Mouse (Mus musculus) liver, embryonic 14.5 days (tissue): Measurements from ENCODE around the gene Fgf10. TPM values are rescaled to one million over a fixed set of nuclear protein-coding genes. Genes with fewer than 3 reads are reported as not detected.

Source experiments
- ATAC-seq: fragments of 200-750 bp; cut with Nextera tagmentation; 2 replicates; pipeline ENCODE4 v1.8.0; 2017; ENCODE audit warnings: moderate number of reproducible peaks, mild to moderate bottlenecking, moderate library complexity; ENCODE audit not compliant: insufficient read depth
- DNase-seq, 3 experiments: peaks; one replicate each; pipeline ENCODE4 v3.0.0-alpha.2; 2012 to 2013; ENCODE audit warnings: low read depth in 3 of 3, low spot score in 3 of 3
- H3K27ac ChIP-seq: fragments of 300-500 bp; sonication (generic); 2 replicates; pipeline ENCODE4 v1.5.1; 2014; ENCODE audit warnings: moderate library complexity, mild to moderate bottlenecking, control low read depth, inconsistent platforms
- H3K27me3 ChIP-seq: fragments of 300-500 bp; sonication (generic); 2 replicates; pipeline ENCODE4 v1.6.1; 2014; ENCODE audit warnings: mild to moderate bottlenecking, low read length, moderate library complexity; ENCODE audit not compliant: control insufficient read depth, insufficient read depth
- H3K36me3 ChIP-seq: fragments of 300-500 bp; sonication (generic); replicated peaks from 2 replicates; pipeline ENCODE4 v1.6.1; 2014; ENCODE audit warnings: low read depth; ENCODE audit not compliant: control insufficient read depth, insufficient read depth
- H3K4me1 ChIP-seq, 2 experiments: fragments of 200-500 bp in 1 of 2; fragments of 300-500 bp in 1 of 2; sonication (generic) in 1 of 2; replicated peaks; 2 replicates each; pipeline ENCODE4 v1.6.1; 2012 to 2014; ENCODE audit warnings: antibody characterized with exemption in 1 of 2, inconsistent platforms in 1 of 2, low read length in 1 of 2; ENCODE audit not compliant: control insufficient read depth in 2 of 2, insufficient read depth in 2 of 2
- H3K4me2 ChIP-seq: fragments of 300-500 bp; sonication (generic); 2 replicates; pipeline ENCODE4 v1.6.1; 2014; ENCODE audit warnings: low read depth, mild to moderate bottlenecking, control low read depth, moderate library complexity
- H3K4me3 ChIP-seq, 2 experiments: fragments of 200-500 bp in 1 of 2; fragments of 300-500 bp in 1 of 2; sonication (generic) in 1 of 2; 2 replicates each; pipeline ENCODE4 v1.5.1; 2012 to 2014; ENCODE audit warnings: low read depth in 2 of 2, low read length in 2 of 2, mild to moderate bottlenecking in 2 of 2, control low read depth in 1 of 2, inconsistent platforms in 1 of 2, moderate library complexity in 1 of 2; ENCODE audit not compliant: insufficient read depth in 1 of 2
- H3K9ac ChIP-seq: fragments of 300-500 bp; sonication (generic); replicated peaks from 2 replicates; pipeline ENCODE4 v1.6.1; 2014; ENCODE audit warnings: mild to moderate bottlenecking, control low read depth, moderate library complexity
- H3K9me3 ChIP-seq: fragments of 300-500 bp; sonication (generic); 2 replicates; pipeline ENCODE4 v1.6.1; 2016; ENCODE audit warnings: low read length, mixed read lengths; ENCODE audit not compliant: control insufficient read depth
- CTCF ChIP-seq: IDR thresholded peaks from 2 replicates; pipeline ENCODE4 v1.5.1; 2016; ENCODE audit warnings: antibody characterized with exemption, low read depth, control low read depth
- EP300 ChIP-seq: IDR thresholded peaks from 2 replicates; pipeline ENCODE4 v1.6.1; 2016; ENCODE audit warnings: antibody characterized with exemption, low read depth
- WGBS: fragments of 180-500 bp; shearing (Covaris S2); extraction: QIAGEN DNeasy Blood & Tissue Kit; methylation state at CpG from one replicate; pipeline ENCODE4 v1.1.7; 2014; ENCODE audit not compliant: insufficient replicate concordance; 5-methylcytosine and 5-hydroxymethylcytosine counted together
- polyA plus RNA-seq, 2 experiments: library from polyadenylated mRNA; depleted of rRNA in 1 of 2; stranded (reverse) in 1 of 2; unstranded in 1 of 2; fragments of >200 nt; fragmentation: Nextera tagmentation in 1 of 2; extraction: Ambion mirVana in 1 of 2; gene quantifications; 2 replicates each; pipeline versions ENCODE4 v1.2.1 to v1.2.3; 2012 to 2014

Fgf10 gene
- polyA plus RNA-seq, 2 experiments, result 0.04 to 0.08 TPM

GRCm38 (mm10) chr13:118664901-118665300 lies 4.7 kb upstream of the Fgf10 start:
- H3K27me3 ChIP-seq, result no peaks in the 10 kb centered on the region
- no peak overlapping the region for H3K9ac ChIP-seq
- H3K4me1 ChIP-seq, result no peaks in the 10 kb centered on the region
- no peaks in the 10 kb centered on the region for H3K9me3 ChIP-seq
- no peak overlapping the region for H3K4me3 ChIP-seq
- WGBS, result 55% methylated on average over 2 of the region's 2 CpGs
- no peaks in the 10 kb centered on the region for H3K36me3 ChIP-seq
- H3K27ac ChIP-seq, result no peak overlapping the region
- H3K4me2 ChIP-seq, result no peak overlapping the region
- no peak for DNase-seq
- no peak for TF ChIP-seq CTCF
- TF ChIP-seq EP300, result no peak
- ATAC-seq, result no peak

DNA sequence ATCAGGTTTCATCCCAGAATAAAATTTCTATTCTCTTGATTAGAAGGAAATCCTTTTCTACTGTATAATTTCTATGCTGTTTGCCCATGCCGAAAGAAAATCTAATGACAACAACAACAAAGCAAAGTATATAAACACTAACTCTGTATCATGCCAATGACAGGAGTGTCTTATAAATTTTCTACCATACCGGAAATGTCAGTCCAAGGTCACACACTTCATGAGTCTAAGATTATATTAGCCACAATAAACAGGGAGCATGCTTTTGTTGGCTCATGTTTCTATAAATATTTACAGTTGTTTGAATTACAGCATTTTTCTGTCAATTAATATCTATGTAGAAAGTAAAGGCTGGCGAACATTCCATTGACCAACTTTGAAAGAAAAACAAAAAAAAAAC lies 9.6 kb downstream of the Fgf10 start:
- H3K27ac ChIP-seq, result no peak overlapping the region
- no peaks in the 10 kb centered on the region for H3K9me3 ChIP-seq
- TF ChIP-seq CTCF, result no peak
- no peak for TF ChIP-seq EP300
- H3K4me1 ChIP-seq, result no peaks in the 10 kb centered on the region
- no peaks in the 10 kb centered on the region for H3K27me3 ChIP-seq
- H3K36me3 ChIP-seq, result no peaks in the 10 kb centered on the region
- H3K4me3 ChIP-seq, result no peak overlapping the region
- ATAC-seq (no peak), DNase-seq (no peak)
- no peak overlapping the region for H3K4me2 ChIP-seq
- no peak overlapping the region for H3K9ac ChIP-seq
- WGBS, result 63% methylated on average over 3 of the region's 3 CpGs

- Histone ChIP-seq H3K4me2 (no peak overlapping the region), H3K27me3 (no peaks in the 10 kb centered on the region), H3K9me3 (no peaks in the 10 kb centered on the region), H3K9ac (no peak overlapping the region), H3K4me3 (no peak overlapping the region), H3K36me3 (no peaks in the 10 kb centered on the region), H3K27ac (no peak overlapping the region), H3K4me1 (no peaks in the 10 kb centered on the region)
- 55% methylated on average over 2 of the region's 2 CpGs for WGBS
- ATAC-seq, result no peak
- no peak for DNase-seq
- TF ChIP-seq EP300, result no peak
- no peak for TF ChIP-seq CTCF
These were observed 23.5 kb downstream of the Fgf10 start for GRCm38 (mm10) chr13:118693049-118693448.

GRCm38 (mm10) chr13:118695103-118695502 lies 25.5 kb downstream of the Fgf10 start:
- Histone ChIP-seq H3K27me3 (no peaks in the 10 kb centered on the region), H3K4me3 (no peak overlapping the region), H3K4me2 (no peak overlapping the region), H3K4me1 (no peaks in the 10 kb centered on the region), H3K9ac (no peak overlapping the region), H3K27ac (no peak overlapping the region), H3K36me3 (no peaks in the 10 kb centered on the region), H3K9me3 (no peaks in the 10 kb centered on the region)
- DNase-seq (no peak), ATAC-seq (no peak)
- no peak for TF ChIP-seq EP300
- no peak for TF ChIP-seq CTCF
- 19% methylated on average over 4 of the region's 4 CpGs for WGBS

- H3K9me3 ChIP-seq, result no peaks in the 10 kb centered on the region
- no peak overlapping the region for H3K4me3 ChIP-seq
- ATAC-seq (no peak), DNase-seq (no peak)
- no peak overlapping the region for H3K27ac ChIP-seq
- H3K4me2 ChIP-seq, result no peak overlapping the region
- TF ChIP-seq CTCF (no peak), EP300 (no peak)
- H3K4me1 ChIP-seq, result no peaks in the 10 kb centered on the region
- H3K27me3 ChIP-seq, result no peaks in the 10 kb centered on the region
- H3K36me3 ChIP-seq, result no peaks in the 10 kb centered on the region
- H3K9ac ChIP-seq, result no peak overlapping the region
These were observed 34.1 kb downstream of the Fgf10 start for GRCm38 (mm10) chr13:118703727-118704126.

GRCm38 (mm10) chr13:118705716-118706115 lies 36.1 kb downstream of the Fgf10 start:
- DNase-seq (no peak), ATAC-seq (no peak)
- WGBS, result 55% methylated on average over 3 of the region's 3 CpGs
- no peaks in the 10 kb centered on the region for H3K4me1 ChIP-seq
- no peak overlapping the region for H3K9ac ChIP-seq
- no peak overlapping the region for H3K4me3 ChIP-seq
- TF ChIP-seq EP300 (no peak), CTCF (no peak)
- H3K27ac ChIP-seq, result no peak overlapping the region
- H3K9me3 ChIP-seq, result no peaks in the 10 kb centered on the region
- H3K4me2 ChIP-seq, result no peak overlapping the region
- no peaks in the 10 kb centered on the region for H3K36me3 ChIP-seq
- no peaks in the 10 kb centered on the region for H3K27me3 ChIP-seq
